Mouse (Mus musculus) mammary gland, adult 2 months (tissue): ENCODE results near the gene Slco6d1. TPM values are rescaled to one million over a fixed set of nuclear protein-coding genes. Genes with fewer than 3 reads are reported as not detected.

Source experiments
- polyA plus RNA-seq: library from polyadenylated mRNA; depleted of rRNA; stranded (reverse); fragments of >200 nt; gene quantifications from 2 replicates; pipeline ENCODE4 v1.2.3, GENCODE M21; 2012; ENCODE audit warnings: low replicate concordance; rRNA removed

Slco6d1 gene
- polyA plus RNA-seq, result not detected in 2 replicates

GRCm38 (mm10) chr1:98420824-98421223, at the start of gene Slco6d1:
Gene Slco6d1, plus strand, starts transcription at chr1:98421124.

